Mouse (Mus musculus) thymus, postnatal 4 days (tissue): ENCODE data around the gene 5330417C22Rik.

ENCODE experiments used
- DNase-seq: peaks from one replicate; pipeline ENCODE4 v3.0.0; 2021

5330417C22Rik gene

GRCm38 (mm10) chr3:108411026-108411753 lies 125.1 kb downstream of the 5330417C22Rik start:
- no peak for DNase-seq

GRCm38 (mm10) chr3:108410359-108410714 lies 126.0 kb downstream of the 5330417C22Rik start:
- no peak for DNase-seq

DNA sequence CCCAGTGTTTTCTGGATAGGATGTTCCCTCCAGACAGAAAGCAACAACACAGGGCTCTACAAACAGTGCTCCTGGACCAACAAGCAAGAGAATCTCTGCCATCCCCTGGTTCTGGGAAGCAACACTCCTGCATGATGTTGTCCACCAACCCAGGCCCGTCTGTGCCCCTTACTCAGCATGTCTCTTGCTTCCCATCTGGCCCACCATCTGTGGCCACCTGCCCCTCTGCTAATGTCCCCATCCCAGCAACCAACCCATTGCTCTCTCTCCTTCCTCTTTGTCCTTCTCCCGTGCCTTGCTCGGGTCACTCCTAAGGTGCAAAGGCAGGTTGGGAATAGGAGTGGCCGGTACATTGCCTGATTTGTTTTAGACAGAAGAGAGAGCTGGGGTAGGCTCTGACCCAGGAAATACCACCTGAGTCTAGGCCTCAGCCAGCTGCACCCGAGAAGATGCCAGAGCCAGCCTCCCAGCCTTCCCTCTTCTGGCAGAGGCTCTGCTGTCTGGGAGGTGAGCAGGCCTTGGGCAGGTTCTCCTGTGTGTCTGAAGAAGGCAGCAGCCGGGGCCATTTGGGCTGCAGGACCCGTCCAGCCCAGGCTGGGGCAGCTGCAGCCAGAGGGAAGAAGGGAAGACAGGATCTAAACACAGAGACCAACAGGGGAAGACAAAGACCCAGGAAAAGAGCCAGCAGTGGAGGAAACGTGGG lies 126.5 kb downstream of the 5330417C22Rik start:
- DNase-seq = no peak

- no peak for DNase-seq
These were observed 127.8 kb downstream of the 5330417C22Rik start for GRCm38 (mm10) chr3:108408517-108409008.

DNA sequence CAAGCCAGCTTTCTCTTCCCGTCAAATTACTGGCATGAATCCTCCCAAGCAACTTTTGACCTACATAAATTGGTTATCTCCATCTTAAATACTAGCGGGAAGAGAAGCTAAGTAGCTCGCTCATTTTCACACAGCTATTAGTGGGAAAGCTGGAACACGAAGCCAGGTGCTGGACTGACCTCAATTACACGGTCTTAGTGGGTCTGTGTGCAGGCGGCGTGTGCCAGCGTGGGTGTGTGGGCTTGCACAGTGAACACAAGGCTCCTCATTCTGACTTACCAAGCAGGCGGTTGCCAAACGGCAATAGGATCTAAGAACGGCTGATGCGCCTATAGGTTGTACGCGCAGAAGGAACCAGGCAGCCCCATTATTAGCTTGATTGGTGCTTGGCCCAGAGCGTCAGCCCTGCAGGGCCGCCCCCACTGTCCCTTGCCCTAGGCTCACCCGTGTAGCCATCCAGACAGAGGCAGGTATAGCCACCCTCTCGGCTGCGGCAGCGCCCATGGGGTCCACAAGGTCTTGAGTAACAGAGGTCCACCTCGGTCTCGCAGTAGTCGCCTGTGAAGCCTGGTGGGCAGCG lies 129.9 kb downstream of the 5330417C22Rik start:
- no peak for DNase-seq
